Mouse (Mus musculus) heart, embryonic 14.5 days (tissue): ENCODE measurements around the gene Boc. TPM values are rescaled to one million over a fixed set of nuclear protein-coding genes. Genes with fewer than 3 reads are reported as not detected.
A peak's percentile ranks its signal among the peaks of the same experiment; 100 is the strongest.

Experiments used
- ATAC-seq: fragments of 200-750 bp; cut with Nextera tagmentation; 2 replicates; pipeline ENCODE4 v1.8.0; 2017; ENCODE audit warnings: low read depth, moderate TSS enrichment; ENCODE audit not compliant: insufficient number of reproducible peaks, insufficient read depth, low FRiP score
- H3K27ac ChIP-seq, 2 experiments: fragments of 200-500 bp in 1 of 2; fragments of 300-500 bp in 1 of 2; sonication (generic) in 1 of 2; replicated peaks in 1 of 2; 2 replicates each; pipeline ENCODE4 v1.5.1; 2012 to 2014; ENCODE audit warnings: low read depth in 2 of 2, low read length in 2 of 2, control low read depth in 1 of 2, mild to moderate bottlenecking in 1 of 2, mixed read lengths in 1 of 2; ENCODE audit not compliant: control insufficient read depth in 1 of 2, insufficient read depth in 1 of 2
- H3K27me3 ChIP-seq: fragments of 300-500 bp; sonication (generic); 2 replicates; pipeline ENCODE4 v1.6.1; 2014; ENCODE audit warnings: mild to moderate bottlenecking, low read length, control low read depth; ENCODE audit not compliant: control insufficient read depth, insufficient read depth
- H3K36me3 ChIP-seq: fragments of 300-500 bp; sonication (generic); 2 replicates; pipeline ENCODE4 v1.6.1; 2014; ENCODE audit warnings: mild to moderate bottlenecking, control low read depth, low read length, mixed read lengths; ENCODE audit not compliant: control insufficient read depth, insufficient read depth
- H3K4me1 ChIP-seq, 2 experiments: fragments of 200-500 bp in 1 of 2; fragments of 300-500 bp in 1 of 2; sonication (generic) in 1 of 2; 2 replicates each; pipeline ENCODE4 v1.6.1; 2012 to 2014; ENCODE audit warnings: low read length in 2 of 2, control low read depth in 1 of 2, mixed read lengths in 1 of 2; ENCODE audit not compliant: control insufficient read depth in 2 of 2, insufficient read depth in 2 of 2
- H3K4me2 ChIP-seq: fragments of 300-500 bp; sonication (generic); 2 replicates; pipeline ENCODE4 v1.6.1; 2014; ENCODE audit warnings: mild to moderate bottlenecking, low read length
- H3K4me3 ChIP-seq, 2 experiments: fragments of 200-500 bp in 1 of 2; fragments of 300-500 bp in 1 of 2; sonication (generic) in 1 of 2; 2 replicates each; pipeline ENCODE4 v1.5.1; 2012 to 2014; ENCODE audit warnings: low read length in 2 of 2, mild to moderate bottlenecking in 2 of 2, control low read depth in 1 of 2, low read depth in 1 of 2, moderate library complexity in 1 of 2; ENCODE audit not compliant: control insufficient read depth in 1 of 2, insufficient read depth in 1 of 2
- H3K9ac ChIP-seq: fragments of 300-500 bp; sonication (generic); 2 replicates; pipeline ENCODE4 v1.6.1; 2014; ENCODE audit warnings: mild to moderate bottlenecking, low read length
- H3K9me3 ChIP-seq: fragments of 300-500 bp; sonication (generic); 2 replicates; pipeline ENCODE4 v1.6.1; 2016; ENCODE audit warnings: low read length, control low read depth; ENCODE audit not compliant: control insufficient read depth
- WGBS: fragments of 180-500 bp; shearing (Covaris S2); extraction: QIAGEN DNeasy Blood & Tissue Kit; methylation state at CpG from one replicate; pipeline ENCODE4 v1.1.7; 2014; 5-methylcytosine and 5-hydroxymethylcytosine counted together
- polyA plus RNA-seq: library from polyadenylated mRNA; unstranded; fragments of >200 nt; fragmentation: Nextera tagmentation; extraction: Ambion mirVana; gene quantifications from 2 replicates; pipeline ENCODE4 v1.2.1, GENCODE M21; 2014

Boc gene
- polyA plus RNA-seq, 1 experiment from 2014 or later: 7.6 TPM

- Histone ChIP-seq H3K27ac (no peak overlapping the region), H3K27me3 (no peaks in the 10 kb centered on the region), H3K36me3 (no peaks in the 10 kb centered on the region), H3K4me1 (peaks cover 18 to 32% of the 10 kb centered on the region in 2 experiments), H3K4me3 (no peak overlapping the region), H3K4me2 (no peak overlapping the region), H3K9ac (no peak overlapping the region), H3K9me3 (no peaks in the 10 kb centered on the region)
- WGBS: 48% methylated on average over 16 of the region's 16 CpGs
- no peak for ATAC-seq
Measured at GRCm38 (mm10) chr16:44532851-44533250, 25.8 kb downstream of the Boc start.

GRCm38 (mm10) chr16:44531239-44531797 is 27.4 kb downstream of the Boc start:
- Histone ChIP-seq H3K36me3 (no peaks in the 10 kb centered on the region), H3K4me1 (peaks cover 25 to 38% of the 10 kb centered on the region in 2 experiments), H3K27ac (no peak overlapping the region), H3K27me3 (no peaks in the 10 kb centered on the region), H3K9ac (peak overlapping the region; percentile 26; the same call in 1 of the 2 replicates), H3K4me3 (peak overlapping the region; percentile 20 to 26; a peak in 3 of 4 replicates), H3K9me3 (no peaks in the 10 kb centered on the region), H3K4me2 (peak overlapping the region; percentile 62)
- WGBS: 35% methylated on average over 12 of the region's 12 CpGs
- ATAC-seq: no peak

- Histone ChIP-seq H3K9ac (peak overlapping the region; percentile 26; the same call in 1 of the 2 replicates), H3K4me1 (peaks cover 25 to 40% of the 10 kb centered on the region in 2 experiments), H3K4me2 (peak overlapping the region; percentile 62), H3K27me3 (no peaks in the 10 kb centered on the region), H3K9me3 (no peaks in the 10 kb centered on the region), H3K4me3 (peak overlapping the region; percentile 20 to 26), H3K36me3 (no peaks in the 10 kb centered on the region), H3K27ac (no peak overlapping the region)
- WGBS: 4% methylated on average over 7 of the region's 7 CpGs
- ATAC-seq: peak; percentile 40; the same call in 1 of the 2 replicates
Measured at GRCm38 (mm10) chr16:44530829-44531228, 27.9 kb downstream of the Boc start.

- H3K9ac ChIP-seq: no peak overlapping the region
- no peak overlapping the region; the same call in 1 of the 2 replicates for H3K4me2 ChIP-seq
- H3K4me3 ChIP-seq: no peak overlapping the region
- no peaks in the 10 kb centered on the region for H3K27me3 ChIP-seq
- no peaks in the 10 kb centered on the region for H3K36me3 ChIP-seq
- H3K27ac ChIP-seq: no peak overlapping the region
- 34% methylated on average over 9 of the region's 9 CpGs for WGBS
- peaks cover 25 to 40% of the 10 kb centered on the region in 2 experiments for H3K4me1 ChIP-seq
- no peak for ATAC-seq
- H3K9me3 ChIP-seq: no peaks in the 10 kb centered on the region
Measured at GRCm38 (mm10) chr16:44530191-44530590, 28.5 kb downstream of the Boc start.

- Histone ChIP-seq H3K4me2 (no peak overlapping the region), H3K27ac (no peak overlapping the region), H3K4me3 (no peak overlapping the region), H3K9me3 (no peaks in the 10 kb centered on the region), H3K27me3 (no peaks in the 10 kb centered on the region), H3K36me3 (no peaks in the 10 kb centered on the region), H3K9ac (no peak overlapping the region), H3K4me1 (peaks cover 25 to 40% of the 10 kb centered on the region in 2 experiments)
- WGBS: 58% methylated on average over 8 of the region's 8 CpGs
- ATAC-seq: no peak
Measured at GRCm38 (mm10) chr16:44529691-44530090, 29.0 kb downstream of the Boc start.

- Histone ChIP-seq H3K36me3 (no peaks in the 10 kb centered on the region), H3K4me2 (no peak overlapping the region), H3K4me3 (no peak overlapping the region), H3K27me3 (no peaks in the 10 kb centered on the region), H3K9ac (no peak overlapping the region), H3K9me3 (no peaks in the 10 kb centered on the region), H3K27ac (no peak overlapping the region), H3K4me1 (peaks cover 25 to 38% of the 10 kb centered on the region in 2 experiments)
- 91% methylated on average over 7 of the region's 7 CpGs for WGBS
- no peak for ATAC-seq
Measured at GRCm38 (mm10) chr16:44528955-44529354, 29.7 kb downstream of the Boc start.

GRCm38 (mm10) chr16:44527218-44527905 is 31.3 kb downstream of the Boc start:
- ATAC-seq: no peak
- Histone ChIP-seq H3K27ac (no peak overlapping the region), H3K4me2 (no peak overlapping the region), H3K27me3 (no peaks in the 10 kb centered on the region), H3K4me1 (peaks cover 18 to 24% of the 10 kb centered on the region in 2 experiments), H3K4me3 (no peak overlapping the region), H3K9me3 (no peaks in the 10 kb centered on the region), H3K9ac (no peak overlapping the region), H3K36me3 (no peaks in the 10 kb centered on the region)
- WGBS: 48% methylated on average over 11 of the region's 11 CpGs
